Mouse (Mus musculus) embryonic fibroblast, embryonic 13.5 days (primary cell): Measurements from ENCODE around the gene Cacna2d1. TPM values are rescaled to one million over a fixed set of nuclear protein-coding genes. Genes with fewer than 3 reads are reported as not detected.

Experiments
- H3K27ac ChIP-seq: 2 replicates; pipeline ENCODE4 v1.5.1; 2012; ENCODE audit warnings: low read length, control low read depth, inconsistent platforms; ENCODE audit not compliant: insufficient read depth
- H3K4me1 ChIP-seq: 2 replicates; pipeline ENCODE4 v1.6.1; 2011; ENCODE audit warnings: low read length; ENCODE audit not compliant: control insufficient read depth, insufficient read depth
- H3K4me3 ChIP-seq: 2 replicates; pipeline ENCODE4 v1.5.1; 2011; ENCODE audit warnings: mild to moderate bottlenecking, control low read depth, low read length; ENCODE audit not compliant: insufficient read depth
- CTCF ChIP-seq: IDR thresholded peaks from 2 replicates; pipeline ENCODE4 v1.5.1; 2011; ENCODE audit warnings: mild to moderate bottlenecking, control low read depth, low read length, moderate library complexity, borderline replicate concordance; ENCODE audit not compliant: insufficient read depth
- POLR2A ChIP-seq: IDR thresholded peaks from 2 replicates; pipeline ENCODE4 v1.6.1; 2011; ENCODE audit warnings: low read depth, mild to moderate bottlenecking, control low read depth, low read length, moderate library complexity
- polyA plus RNA-seq: library from polyadenylated mRNA; stranded (reverse); fragments of >200 nt; gene quantifications from 2 replicates; pipeline ENCODE4 v1.2.4, GENCODE M21; 2011; ENCODE audit warnings: low read depth; ENCODE audit not compliant: missing spikeins, insufficient read length

Cacna2d1 gene
- polyA plus RNA-seq, 1 experiment = 49.3 TPM

DNA sequence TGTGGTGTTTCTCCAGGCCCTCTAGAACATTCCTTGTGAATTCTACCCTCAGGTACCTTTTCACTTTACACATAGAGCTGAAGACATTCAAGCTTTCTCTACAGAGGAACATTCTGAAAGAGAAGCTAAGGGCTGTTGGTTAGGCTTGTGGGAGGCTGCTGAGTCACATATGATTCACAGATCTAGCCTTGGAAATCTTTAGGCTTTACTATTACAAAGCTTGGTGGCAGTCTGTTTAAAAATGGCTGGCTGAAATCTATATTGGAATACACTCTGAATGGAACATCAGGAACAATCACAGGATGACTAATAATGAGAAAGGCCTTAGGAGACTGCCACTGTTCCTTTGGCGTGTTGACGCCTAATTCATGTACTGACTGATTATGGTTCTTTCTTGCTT lies 66.4 kb downstream of the Cacna2d1 start:
- TF ChIP-seq POLR2A = no peak
- no peak for TF ChIP-seq CTCF
- no peak overlapping the region for H3K4me3 ChIP-seq
- H3K4me1 ChIP-seq = peaks cover 5% of the 10 kb centered on the region
- peak overlapping the region; percentile 86 for H3K27ac ChIP-seq

GRCm38 (mm10) chr5:16002431-16003063 lies 68.1 kb downstream of the Cacna2d1 start:
- H3K4me3 ChIP-seq = no peak overlapping the region
- peaks cover 5% of the 10 kb centered on the region for H3K4me1 ChIP-seq
- H3K27ac ChIP-seq = no peak overlapping the region
- TF ChIP-seq POLR2A (no peak), CTCF (no peak)

- Histone ChIP-seq H3K4me3 (no peak overlapping the region), H3K27ac (no peak overlapping the region), H3K4me1 (peaks cover 5% of the 10 kb centered on the region)
- TF ChIP-seq CTCF (no peak), POLR2A (no peak)
Measured at GRCm38 (mm10) chr5:16004305-16004704, 69.8 kb downstream of the Cacna2d1 start.

DNA sequence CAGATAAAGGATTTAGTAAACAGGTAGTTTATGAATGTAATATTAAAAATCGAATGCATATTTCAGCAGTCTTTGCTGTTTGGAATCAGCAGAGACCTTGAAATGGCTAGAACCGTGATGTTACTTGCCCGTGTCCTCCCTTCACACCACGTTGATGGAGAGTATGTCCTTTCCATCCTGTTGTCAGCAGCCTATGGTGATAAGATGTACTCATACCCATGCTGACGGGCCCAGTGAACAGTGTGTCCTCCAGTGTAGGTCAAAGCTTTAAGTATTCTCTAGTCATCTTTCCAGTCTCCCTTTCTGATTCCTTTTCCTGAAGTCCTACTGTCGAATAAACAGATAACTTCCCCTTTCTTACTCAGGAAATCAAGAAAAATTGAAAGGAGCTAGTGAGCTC lies 72.5 kb downstream of the Cacna2d1 start:
- TF ChIP-seq POLR2A (no peak), CTCF (no peak)
- Histone ChIP-seq H3K27ac (no peak overlapping the region), H3K4me1 (no peaks in the 10 kb centered on the region; the same call in 1 of the 2 replicates), H3K4me3 (no peak overlapping the region)

DNA sequence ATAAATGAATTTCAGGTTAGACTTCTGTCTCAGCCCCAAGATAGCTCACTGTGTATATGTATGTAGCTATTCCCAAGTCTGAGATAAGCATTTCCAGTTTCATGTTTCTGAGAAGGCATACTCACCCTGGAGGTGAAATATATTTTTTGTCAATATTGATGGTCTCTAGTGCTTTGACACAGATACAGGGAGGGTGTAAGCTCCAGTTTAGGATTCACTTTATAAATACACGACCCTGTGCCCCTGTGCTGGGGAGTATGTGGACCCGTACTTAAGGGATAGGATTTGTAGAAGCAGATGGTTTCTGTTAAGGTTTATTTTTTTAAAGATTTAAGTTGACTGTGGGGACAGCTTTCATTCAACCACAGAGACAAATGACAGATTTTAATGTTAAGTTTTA lies 79.2 kb downstream of the Cacna2d1 start:
- H3K4me3 ChIP-seq = no peak overlapping the region
- TF ChIP-seq POLR2A = no peak
- no peak for TF ChIP-seq CTCF
- no peak overlapping the region for H3K27ac ChIP-seq
- no peaks in the 10 kb centered on the region for H3K4me1 ChIP-seq

DNA sequence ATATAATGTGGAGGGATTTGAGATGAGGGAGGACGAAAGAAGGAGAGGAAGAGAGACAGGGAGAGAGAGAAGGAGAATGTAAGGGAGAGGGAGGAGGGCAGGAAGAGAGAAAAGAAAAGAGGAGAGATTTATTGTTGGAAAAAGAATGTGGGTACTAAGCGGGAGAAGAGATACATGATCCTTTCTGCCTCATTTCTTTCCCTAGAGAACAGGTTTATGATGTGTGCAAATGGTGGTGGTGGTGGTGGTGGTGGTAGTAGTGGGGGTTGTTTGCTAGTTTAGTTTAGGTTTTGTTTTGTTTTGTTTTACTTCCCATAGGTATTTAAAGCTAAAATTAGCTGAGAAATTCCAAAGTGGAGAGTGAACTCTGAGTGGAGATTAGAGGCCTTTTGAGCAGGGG lies 79.9 kb downstream of the Cacna2d1 start:
- Histone ChIP-seq H3K4me1 (no peaks in the 10 kb centered on the region), H3K4me3 (no peak overlapping the region), H3K27ac (no peak overlapping the region)
- TF ChIP-seq CTCF = no peak
- TF ChIP-seq POLR2A = no peak

GRCm38 (mm10) chr5:16024626-16025417 lies 90.3 kb downstream of the Cacna2d1 start:
- TF ChIP-seq CTCF (no peak), POLR2A (no peak)
- Histone ChIP-seq H3K27ac (no peak overlapping the region), H3K4me3 (no peak overlapping the region), H3K4me1 (no peaks in the 10 kb centered on the region)

DNA sequence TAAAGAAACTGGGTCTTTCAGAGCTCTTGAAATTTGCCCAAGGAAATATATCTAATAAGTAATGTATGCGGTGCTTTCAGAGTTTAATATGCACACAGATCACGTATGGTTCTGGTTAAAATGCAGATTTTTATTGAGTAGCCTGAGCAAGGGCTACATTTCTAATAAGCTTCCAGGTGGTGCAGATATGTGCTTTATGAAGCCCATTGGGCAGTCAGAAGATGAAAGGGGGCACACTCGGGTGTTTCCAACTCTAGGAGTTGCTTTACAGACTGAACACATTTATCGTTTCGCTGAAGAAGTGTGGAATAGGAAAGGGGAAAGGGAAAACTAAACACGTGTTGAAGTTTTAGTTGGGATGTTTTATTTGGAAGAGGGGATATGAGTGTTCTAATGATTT lies 94.4 kb downstream of the Cacna2d1 start:
- no peak overlapping the region for H3K27ac ChIP-seq
- TF ChIP-seq POLR2A (no peak), CTCF (no peak)
- no peak overlapping the region for H3K4me3 ChIP-seq
- no peaks in the 10 kb centered on the region for H3K4me1 ChIP-seq

- TF ChIP-seq CTCF (no peak), POLR2A (no peak)
- no peak overlapping the region for H3K27ac ChIP-seq
- H3K4me1 ChIP-seq = no peaks in the 10 kb centered on the region
- no peak overlapping the region for H3K4me3 ChIP-seq
Measured at GRCm38 (mm10) chr5:16029481-16029880, 95.0 kb downstream of the Cacna2d1 start.

- no peaks in the 10 kb centered on the region for H3K4me1 ChIP-seq
- no peak for TF ChIP-seq POLR2A
- TF ChIP-seq CTCF = no peak
- no peak overlapping the region; the same call in 1 of the 2 replicates for H3K27ac ChIP-seq
- H3K4me3 ChIP-seq = no peak overlapping the region
Measured at GRCm38 (mm10) chr5:16033569-16033968, 99.1 kb downstream of the Cacna2d1 start.
